ENCODE assay signal across 33 mouse cellular contexts in the genomic region with DNA sequence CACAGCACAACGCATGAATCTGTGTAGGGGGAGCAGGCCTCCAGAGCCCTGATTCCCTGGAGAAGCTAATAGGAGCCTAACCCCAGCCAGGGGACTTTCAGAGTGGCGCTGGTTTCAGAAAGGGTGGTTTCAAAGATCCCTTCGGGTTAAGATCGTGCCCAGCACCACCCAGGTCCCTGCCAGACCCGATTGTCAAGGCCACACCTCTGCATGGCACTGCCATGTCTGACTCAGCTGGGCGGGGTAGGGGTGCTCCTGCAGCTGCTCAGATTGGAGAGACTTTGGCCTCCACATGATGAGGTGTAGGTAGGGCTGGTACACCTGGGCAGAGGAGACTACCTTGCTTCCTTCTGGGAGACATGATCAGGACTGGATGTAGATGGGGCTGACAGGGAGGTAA. TPM values are rescaled to one million over a fixed set of nuclear protein-coding genes. Genes with fewer than 3 reads are reported as not detected.
A peak's percentile ranks its signal among the peaks of the same experiment; 100 is the strongest.
DNase-seq lines count a peak whose midpoint lies in the region; ATAC-seq and TF ChIP-seq lines count a peak whose summit lies in the region.
"Had no signal": no experiment of that assay in that cellular context is flagged by ENCODE, and none has a peak within 500 bp of the region (broad histone marks: within the 10 kb centered on the region; RNA-seq: fewer than 3 reads in every experiment).

No protein-coding gene starts in this region.

- no peak for TF ChIP-seq CTCF in stomach, postnatal 0 days (IDR thresholded peaks at IDR 0.05; ENCODE audit: low read depth)

- H3K27ac ChIP-seq in intestine, embryonic 16.5 days (ENCODE audit: low read length): 0 out of 2 replicates have a peak overlapping the region, but pooled peaks have one; percentile 1
- peak overlapping the region; percentile 74 for H3K27ac ChIP-seq in stomach, postnatal 0 days (replicated peaks)
- no peak overlapping the region for H3K27ac ChIP-seq in hindbrain, embryonic 12.5 days
- H3K27ac ChIP-seq: embryonic facial prominence, embryonic 13.5 days; forebrain, embryonic 10.5 days; hindbrain, embryonic 15.5 days; kidney, postnatal 0 days; lung, embryonic 15.5 days; midbrain, embryonic 10.5 days; midbrain, embryonic 15.5 days; neural tube, embryonic 15.5 days had no signal

- no peak overlapping the region for H3K4me2 ChIP-seq in intestine, embryonic 16.5 days (ENCODE audit: low read depth, low read length)
- no peak overlapping the region for H3K4me2 ChIP-seq in stomach, postnatal 0 days (replicated peaks; ENCODE audit: low read depth)
- H3K4me2 ChIP-seq in hindbrain, embryonic 12.5 days (replicated peaks): no peak overlapping the region
- H3K4me2 ChIP-seq: embryonic facial prominence, embryonic 13.5 days; heart, embryonic 11.5 days; hindbrain, embryonic 15.5 days; lung, embryonic 15.5 days; midbrain, embryonic 15.5 days; neural tube, embryonic 15.5 days had no signal

- WGBS in intestine, embryonic 16.5 days: 70% methylated on average over 6 of the region's 6 CpGs
- 55% methylated on average over 6 of the region's 6 CpGs for WGBS in stomach, postnatal 0 days
- 85% methylated on average over 6 of the region's 6 CpGs for WGBS in hindbrain, embryonic 12.5 days

- H3K9ac ChIP-seq in intestine, embryonic 16.5 days (ENCODE audit: low read depth, low read length): no peak overlapping the region
- H3K9ac ChIP-seq in stomach, postnatal 0 days (ENCODE audit: low read length): no peak overlapping the region
- H3K9ac ChIP-seq in hindbrain, embryonic 12.5 days: no peak overlapping the region
- H3K9ac ChIP-seq: embryonic facial prominence, embryonic 13.5 days; forebrain, postnatal 0 days; hindbrain, embryonic 15.5 days; lung, embryonic 15.5 days; midbrain, embryonic 15.5 days; neural tube, embryonic 15.5 days had no signal

- H3K4me1 ChIP-seq in intestine, embryonic 16.5 days (ENCODE audit: control insufficient read depth, insufficient read depth, low read length): peaks cover 6% of the 10 kb centered on the region; the same call in 1 of the 2 replicates
- H3K4me1 ChIP-seq in stomach, postnatal 0 days (replicated peaks; ENCODE audit: control insufficient read depth, insufficient read depth): no peaks in the 10 kb centered on the region
- peaks cover 11% of the 10 kb centered on the region for H3K4me1 ChIP-seq in hindbrain, embryonic 12.5 days

- H3K27me3 ChIP-seq in intestine, embryonic 16.5 days (replicated peaks; ENCODE audit: control insufficient read depth, insufficient read depth, low read length): no peaks in the 10 kb centered on the region
- H3K27me3 ChIP-seq in stomach, postnatal 0 days (ENCODE audit: control insufficient read depth, insufficient read depth, low read length): no peaks in the 10 kb centered on the region
- H3K27me3 ChIP-seq in hindbrain, embryonic 12.5 days: no peaks in the 10 kb centered on the region; the same call in 1 of the 2 replicates
- H3K27me3 ChIP-seq: embryonic facial prominence, embryonic 13.5 days; hindbrain, embryonic 15.5 days; lung, embryonic 15.5 days; midbrain, embryonic 15.5 days; neural tube, embryonic 15.5 days had no signal

- DNase-seq in adrenal gland, postnatal 25 days: peak; percentile 61
- no peak for DNase-seq in adrenal gland, postnatal 4 days (ENCODE audit: low spot score in 2 of 2)
- DNase-seq in urinary bladder, postnatal 14 days (ENCODE audit: low spot score): peak; percentile 71
- no peak for DNase-seq in urinary bladder, adult 2 months (ENCODE audit: low spot score)
- peak; percentile 81 for DNase-seq in stomach, postnatal 0 days (ENCODE audit: low spot score)
- no peak for DNase-seq in cerebellum, postnatal 10 days
- DNase-seq: B cell, adult 2 months; cerebellum, adult 11 months; cerebellum, adult 9-10 months; forebrain, postnatal 0 days; gastrocnemius, postnatal 14 days; kidney, adult 8-10 months; layer of hippocampus, adult 9-11 months; retina, postnatal 1 day; right cerebral cortex, postnatal 25 days; spleen, adult 18-20 months; thymus, adult 2 months; thymus, postnatal 36 days had no signal

- no peak overlapping the region for H3K4me3 ChIP-seq in intestine, embryonic 16.5 days (ENCODE audit: low read length)
- no peak overlapping the region for H3K4me3 ChIP-seq in stomach, postnatal 0 days (ENCODE audit: low read depth, low read length)
- no peak overlapping the region for H3K4me3 ChIP-seq in hindbrain, embryonic 12.5 days
- H3K4me3 ChIP-seq: embryonic facial prominence, embryonic 13.5 days; forebrain, embryonic 10.5 days; hindbrain, embryonic 15.5 days; lung, embryonic 15.5 days; midbrain, embryonic 10.5 days; midbrain, embryonic 15.5 days; neural tube, embryonic 15.5 days had no signal

- peak; percentile 65 for ATAC-seq in intestine, embryonic 16.5 days
- ATAC-seq in stomach, postnatal 0 days (ENCODE audit: low FRiP score, low TSS enrichment): peak; percentile 76
- ATAC-seq in hindbrain, embryonic 12.5 days (ENCODE audit: low FRiP score): no peak
- ATAC-seq: forebrain, postnatal 0 days; inflammation-experienced regulatory T-cells, adult 6 months; midbrain, embryonic 15.5 days had no signal

- no peaks in the 10 kb centered on the region for H3K9me3 ChIP-seq in intestine, embryonic 16.5 days (ENCODE audit: control insufficient read depth, low read length)
- H3K9me3 ChIP-seq in stomach, postnatal 0 days (ENCODE audit: control insufficient read depth, low read length): no peaks in the 10 kb centered on the region
- H3K9me3 ChIP-seq in hindbrain, embryonic 12.5 days (replicated peaks): no peaks in the 10 kb centered on the region
- H3K9me3 ChIP-seq: embryonic facial prominence, embryonic 13.5 days; forebrain, embryonic 10.5 days; hindbrain, embryonic 15.5 days; lung, embryonic 15.5 days; midbrain, embryonic 10.5 days; midbrain, embryonic 15.5 days; neural tube, embryonic 15.5 days had no signal

- no peaks in the 10 kb centered on the region for H3K36me3 ChIP-seq in intestine, embryonic 16.5 days (ENCODE audit: control insufficient read depth, insufficient read depth, low read length)
- no peaks in the 10 kb centered on the region for H3K36me3 ChIP-seq in stomach, postnatal 0 days (ENCODE audit: control insufficient read depth, insufficient read depth, low read length)
- no peaks in the 10 kb centered on the region for H3K36me3 ChIP-seq in hindbrain, embryonic 12.5 days
- H3K36me3 ChIP-seq: embryonic facial prominence, embryonic 13.5 days; forebrain, embryonic 10.5 days; hindbrain, embryonic 15.5 days; lung, embryonic 15.5 days; midbrain, embryonic 10.5 days; midbrain, embryonic 15.5 days; neural tube, embryonic 15.5 days had no signal

- TF ChIP-seq EP300 in stomach, postnatal 0 days (optimal IDR thresholded peaks at IDR 0.05): peak; percentile 33

RNA-seq across cellular contexts. Expression of a gene that starts 2.5 kb away (rescaled TPM):
- total RNA-seq in adrenal gland, postnatal 25 days (2021): 45.6 and 46.0 TPM in 2 replicates
- 10 to 100 TPM; 74.7 to 79.1 TPM for total RNA-seq in adrenal gland, postnatal 4 days (2021)
- 89.2 and 102 TPM in 2 replicates for polyA plus RNA-seq in urinary bladder, adult 2 months (2012; rRNA removed)
- 23.3 and 24.7 TPM in 2 replicates for polyA plus RNA-seq in intestine, embryonic 16.5 days (2015; fragmentation: Nextera tagmentation; extraction: Ambion mirVana)
- polyA plus RNA-seq in stomach, postnatal 0 days (2015; fragmentation: Nextera tagmentation; extraction: Ambion mirVana): 13.5 and 14.1 TPM in 2 replicates
- polyA plus RNA-seq in hindbrain, embryonic 12.5 days (2016; fragmentation: Nextera tagmentation; extraction: Ambion mirVana): 21.6 and 24.4 TPM in 2 replicates

RNA-seq across cellular contexts. Expression of a gene that starts 19.6 kb away (rescaled TPM):
- total RNA-seq in adrenal gland, postnatal 25 days (2021): 4.5 and 17.1 TPM in 2 replicates
- 1 to 10 TPM; 1.3 to 7.3 TPM for total RNA-seq in adrenal gland, postnatal 4 days (2021)
- 1.2 and 2.0 TPM in 2 replicates for polyA plus RNA-seq in urinary bladder, adult 2 months (2012; rRNA removed)
- 17.3 and 18.4 TPM in 2 replicates for polyA plus RNA-seq in intestine, embryonic 16.5 days (2015; fragmentation: Nextera tagmentation; extraction: Ambion mirVana)
- 2.1 and 2.2 TPM in 2 replicates for polyA plus RNA-seq in stomach, postnatal 0 days (2015; fragmentation: Nextera tagmentation; extraction: Ambion mirVana)
- 0.26 and 1.1 TPM in 2 replicates for polyA plus RNA-seq in hindbrain, embryonic 12.5 days (2016; fragmentation: Nextera tagmentation; extraction: Ambion mirVana)
- total RNA-seq: common myeloid progenitor, adult 5-6 weeks; forebrain, postnatal 0 days; gastrocnemius, postnatal 14 days; hematopoietic stem cell, adult 5-6 weeks; left cerebral cortex, postnatal 10 days had no signal
- polyA plus RNA-seq: inflammation-experienced regulatory T-cells, adult 6 months had no signal

RNA-seq across cellular contexts. Expression of a gene that starts 56.4 kb away (rescaled TPM):
- 37.3 and 46.2 TPM in 2 replicates for total RNA-seq in adrenal gland, postnatal 25 days (2021)
- total RNA-seq in adrenal gland, postnatal 4 days (2021): 10 to 100 TPM; 52.5 to 57.4 TPM
- polyA plus RNA-seq in urinary bladder, adult 2 months (2012; rRNA removed): 44.6 and 77.0 TPM in 2 replicates
- 9.7 and 9.9 TPM in 2 replicates for polyA plus RNA-seq in intestine, embryonic 16.5 days (2015; fragmentation: Nextera tagmentation; extraction: Ambion mirVana)
- 7.3 and 7.5 TPM in 2 replicates for polyA plus RNA-seq in stomach, postnatal 0 days (2015; fragmentation: Nextera tagmentation; extraction: Ambion mirVana)
- 10.6 and 11.2 TPM in 2 replicates for polyA plus RNA-seq in hindbrain, embryonic 12.5 days (2016; fragmentation: Nextera tagmentation; extraction: Ambion mirVana)
- polyA plus RNA-seq: inflammation-experienced regulatory T-cells, adult 6 months had no signal

Comparison
In these comparisons a context has a peak if more than half of its experiments do, and no peak if none do; other contexts are left out.
1. DNase-seq: peak in adrenal gland, postnatal 25 days (single experiment), urinary bladder, postnatal 14 days (single experiment) and stomach, postnatal 0 days (single experiment); none in adrenal gland, postnatal 4 days (0 of 2), urinary bladder, adult 2 months (single experiment) and cerebellum, postnatal 10 days (0 of 2).